Mouse (Mus musculus) monocyte, adult 5-6 weeks (primary cell): ENCODE measurements around the gene Ptpn7. TPM values are rescaled to one million over a fixed set of nuclear protein-coding genes. Genes with fewer than 3 reads are reported as not detected.
A peak's percentile ranks its signal among the peaks of the same experiment; 100 is the strongest.
"Not testable (repeated sequence)": the region's sequence is repeated elsewhere in the genome, so short reads cannot be mapped to it uniquely, and the experiment has no call there.

Experiments
- ATAC-seq: fragments of 153-309, 156-312 bp; replicated peaks from 2 replicates; pipeline ENCODE4 v1.8.0; 2017; ENCODE audit warnings: mild to moderate bottlenecking; ENCODE audit not compliant: low TSS enrichment, insufficient number of reproducible peaks, severe bottlenecking, poor library complexity, low FRiP score
- total RNA-seq: library from RNA; stranded (forward); fragments of 200-1000, 200-491, 200-594 nt; gene quantifications from 3 replicates; pipeline ENCODE4 v1.2.3, GENCODE M21; 2017

Gene Ptpn7
- 25.1 to 87.0 TPM (median 26.0 TPM) in 3 replicates for total RNA-seq

- ATAC-seq, result peak; percentile 79
Measured at GRCm38 (mm10) chr1:135132473-135132872, at the start of gene Ptpn7. TSS of gene Ptpn7 (plus strand) at chr1:135132700.

GRCm38 (mm10) chr1:135083465-135083864, 49.0 kb upstream of the Ptpn7 start:
- ATAC-seq, result no peak

- no peak for ATAC-seq
Measured at GRCm38 (mm10) chr1:135085296-135085871, 47.1 kb upstream of the Ptpn7 start.

- ATAC-seq, result no peak
Measured at GRCm38 (mm10) chr1:135086015-135086414, 46.5 kb upstream of the Ptpn7 start.

- ATAC-seq, result no peak
Measured at GRCm38 (mm10) chr1:135087414-135087813, 45.1 kb upstream of the Ptpn7 start.

- ATAC-seq, result no peak
Measured at GRCm38 (mm10) chr1:135089626-135090025, 42.9 kb upstream of the Ptpn7 start.

GRCm38 (mm10) chr1:135090914-135091313, 41.6 kb upstream of the Ptpn7 start:
- no peak for ATAC-seq

GRCm38 (mm10) chr1:135094723-135095122, 37.8 kb upstream of the Ptpn7 start:
- 0 out of 2 replicates have a peak, but pooled peaks have one; percentile 51 for ATAC-seq

- ATAC-seq, result peak; percentile 65
Measured at GRCm38 (mm10) chr1:135095189-135095588, 37.3 kb upstream of the Ptpn7 start.

GRCm38 (mm10) chr1:135096312-135096711, 36.2 kb upstream of the Ptpn7 start:
- ATAC-seq, result no peak

GRCm38 (mm10) chr1:135097441-135097840, 35.1 kb upstream of the Ptpn7 start:
- no peak for ATAC-seq

- no peak for ATAC-seq
Measured at GRCm38 (mm10) chr1:135098441-135098840, 34.1 kb upstream of the Ptpn7 start.

GRCm38 (mm10) chr1:135100400-135100799, 32.1 kb upstream of the Ptpn7 start:
- ATAC-seq, result no peak

- ATAC-seq, result no peak
Measured at GRCm38 (mm10) chr1:135105124-135105523, 27.4 kb upstream of the Ptpn7 start, which contains the start of gene Lgr6. TSS of gene Lgr6 (minus strand) at chr1:135105276.

GRCm38 (mm10) chr1:135105951-135106350, 26.5 kb upstream of the Ptpn7 start:
- peak; percentile 65 for ATAC-seq

- no peak for ATAC-seq
Measured at GRCm38 (mm10) chr1:135108611-135109010, 23.9 kb upstream of the Ptpn7 start.

GRCm38 (mm10) chr1:135110075-135110474, 22.4 kb upstream of the Ptpn7 start:
- peak; percentile 52; the same call in 1 of the 2 replicates for ATAC-seq

- ATAC-seq, result not testable (repeated sequence)
Measured at GRCm38 (mm10) chr1:135111271-135111670, 21.2 kb upstream of the Ptpn7 start.

GRCm38 (mm10) chr1:135112661-135113060, 19.8 kb upstream of the Ptpn7 start:
- ATAC-seq, result peak; percentile 81

- ATAC-seq, result no peak
Measured at GRCm38 (mm10) chr1:135124573-135125363, 7.7 kb upstream of the Ptpn7 start.
